Mouse (Mus musculus) brain, embryonic 14.5 days (tissue): ENCODE measurements at regions not wholly inside any gene's neighbourhood (a gene's known extent, or its start where the extent isn't known, plus 50 kb on each side); places are given as distances from the start of the nearest gene placed in this dataset.

Experiments used
- CTCF ChIP-seq: fragments of 200-500 bp; IDR thresholded peaks from 2 replicates; pipeline ENCODE4 v1.5.1; 2012; ENCODE audit warnings: inconsistent platforms, mild to moderate bottlenecking, moderate library complexity, borderline replicate concordance; ENCODE audit not compliant: insufficient read depth, insufficient read length; ENCODE audit errors: extremely low read depth
- POLR2A ChIP-seq: fragments of 200-500 bp; IDR thresholded peaks from 2 replicates; pipeline ENCODE4 v1.6.1; 2012; ENCODE audit warnings: mild to moderate bottlenecking, inconsistent platforms, borderline replicate concordance; ENCODE audit not compliant: poor library complexity, insufficient read depth, insufficient read length, severe bottlenecking; ENCODE audit errors: extremely low read depth

- TF ChIP-seq CTCF (no peak), POLR2A (no peak)
These were observed 627.7 kb downstream of the Ttll7 start for GRCm38 (mm10) chr3:147479890-147480289.
